Mouse (Mus musculus) cerebellum, postnatal 36 days (tissue): Measurements from ENCODE around the gene Tgif1.

Source experiments
- DNase-seq, 2 experiments: peaks; one replicate each; pipeline ENCODE4 v3.0.0; 2021 to 2022; ENCODE audit warnings: mixed read lengths in 2 of 2

Gene Tgif1

GRCm38 (mm10) chr17:70866029-70866428 lies 12.7 kb upstream of the Tgif1 start:
- no peak for DNase-seq

- no peak for DNase-seq
Observed at GRCm38 (mm10) chr17:70865060-70865604, 11.8 kb upstream of the Tgif1 start.

GRCm38 (mm10) chr17:70864645-70865044 lies 11.3 kb upstream of the Tgif1 start:
- no peak for DNase-seq

GRCm38 (mm10) chr17:70864117-70864516 lies 10.8 kb upstream of the Tgif1 start:
- no peak for DNase-seq

- DNase-seq: no peak
Observed at GRCm38 (mm10) chr17:70858814-70859213, 5.5 kb upstream of the Tgif1 start.

GRCm38 (mm10) chr17:70856871-70857415 lies 3.6 kb upstream of the Tgif1 start:
- DNase-seq: no peak

GRCm38 (mm10) chr17:70854021-70854420 lies 675 bp upstream of the Tgif1 start:
- DNase-seq: no peak

GRCm38 (mm10) chr17:70852686-70853386 lies 510 bp downstream of the Tgif1 start:
- peak; percentile 44 to 45 for DNase-seq

GRCm38 (mm10) chr17:70852011-70852685 lies 1.2 kb downstream of the Tgif1 start:
- DNase-seq: no peak

- DNase-seq: peak in 1 of 2 experiments; percentile 42
Observed at GRCm38 (mm10) chr17:70850996-70851991, 2.1 kb downstream of the Tgif1 start.

GRCm38 (mm10) chr17:70850233-70850995 lies 2.9 kb downstream of the Tgif1 start:
- peak in 1 of 2 experiments; percentile 24 for DNase-seq

- peak in 1 of 2 experiments; percentile 34 for DNase-seq
Observed at GRCm38 (mm10) chr17:70849399-70850232, 3.7 kb downstream of the Tgif1 start.

- no peak for DNase-seq
Observed at GRCm38 (mm10) chr17:70848511-70849398, 4.6 kb downstream of the Tgif1 start.

- DNase-seq: no peak
Observed at GRCm38 (mm10) chr17:70847751-70848510, 5.4 kb downstream of the Tgif1 start.

- no peak for DNase-seq
Observed at GRCm38 (mm10) chr17:70847086-70847485, 6.3 kb downstream of the Tgif1 start.

- DNase-seq: no peak
Observed at GRCm38 (mm10) chr17:70846111-70846644, 7.2 kb downstream of the Tgif1 start.

- DNase-seq: no peak
Observed at GRCm38 (mm10) chr17:70845543-70845942, 7.8 kb downstream of the Tgif1 start.

GRCm38 (mm10) chr17:70844971-70845370 lies 8.4 kb downstream of the Tgif1 start:
- DNase-seq: peak; percentile 36 to 49

- no peak for DNase-seq
Observed at GRCm38 (mm10) chr17:70843252-70843651, 10.1 kb downstream of the Tgif1 start.
